Mouse (Mus musculus): ENCODE measurements around the gene Syt1. TPM values are rescaled to one million over a fixed set of nuclear protein-coding genes. Genes with fewer than 3 reads are reported as not detected.

Syt1 gene
- polyA plus RNA-seq (2012; rRNA removed), result 0.24 and 0.36 TPM in 2 replicates

DNA sequence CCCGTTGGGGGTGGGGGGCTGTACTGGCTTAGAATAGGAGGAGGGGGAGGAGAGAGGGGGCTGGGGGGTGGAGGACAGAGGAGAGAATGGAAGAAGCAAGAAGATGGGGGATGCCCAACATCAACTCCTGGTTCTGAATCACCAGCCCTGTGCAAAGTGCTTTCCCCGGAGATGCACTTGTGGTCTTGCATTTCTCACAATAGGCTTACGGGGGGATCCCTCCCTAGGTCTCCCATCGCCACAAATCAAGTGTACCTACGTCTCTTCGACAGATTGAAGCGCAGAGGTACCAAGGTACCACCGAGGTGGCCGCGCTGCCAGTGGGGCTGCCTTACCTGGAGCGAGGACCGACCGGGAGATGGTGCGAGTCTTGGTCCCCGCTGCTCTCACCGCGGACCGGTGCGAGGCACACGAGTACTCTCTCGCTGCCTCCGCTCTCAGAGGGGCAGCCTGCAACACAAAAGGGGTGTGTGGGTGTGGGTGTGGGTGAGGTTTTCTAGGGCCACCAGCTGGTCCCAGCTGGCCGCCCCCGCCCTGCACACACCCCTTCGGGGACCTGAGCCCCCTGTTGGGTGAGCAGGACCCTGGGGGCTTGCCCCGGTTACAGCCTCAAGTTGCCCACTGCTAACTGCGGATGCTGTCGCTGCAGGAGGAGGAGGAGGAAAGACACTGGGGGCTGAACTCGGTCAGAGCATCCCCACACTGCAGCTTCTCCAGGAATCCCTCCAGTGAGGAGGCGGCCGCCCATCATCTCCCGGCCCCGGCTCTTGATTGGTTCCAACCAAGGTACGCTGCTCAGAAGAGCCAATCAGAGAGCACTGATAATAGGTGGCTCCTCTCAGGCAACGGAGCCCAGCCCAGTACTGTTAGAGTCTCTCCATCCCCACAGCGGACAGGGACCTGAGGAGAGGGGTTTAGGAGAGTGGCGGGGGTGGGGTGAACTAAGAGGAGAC lies at the start of gene Syt1:
TSS of gene Syt1 (minus strand) at position 742 of the 953 bp plus-strand sequence.

DNA sequence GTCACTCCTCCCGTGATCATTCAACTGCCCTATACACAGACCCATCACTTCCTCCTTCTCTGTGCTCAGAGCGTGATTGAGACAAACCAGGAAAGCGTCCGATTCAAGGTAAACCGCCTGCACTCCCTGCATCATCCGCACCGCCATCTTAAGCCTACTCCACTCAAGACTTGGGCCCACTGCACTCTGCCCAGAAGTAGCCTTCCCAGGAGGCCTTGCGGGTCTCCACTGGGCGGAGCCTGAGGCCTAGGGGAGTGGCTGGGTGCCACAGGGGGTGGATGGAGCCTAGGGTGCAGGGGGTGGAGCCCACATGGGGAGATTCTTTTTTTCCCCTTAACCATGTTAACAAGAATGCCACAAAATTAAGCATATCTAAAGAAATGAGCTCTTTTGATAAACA lies 310.8 kb downstream of the Syt1 start, which contains the start of gene Gm5136:
TSS of gene Gm5136 (minus strand) at position 215 of the 400 bp plus-strand sequence.

